Mouse (Mus musculus) retina, postnatal 7 days (tissue): ENCODE measurements at regions not wholly inside any gene's neighbourhood (a gene's known extent, or its start where the extent isn't known, plus 50 kb on each side); places are given as distances from the start of the nearest gene placed in this dataset.

Experiments used
- DNase-seq: peaks from one replicate; pipeline ENCODE4 v3.0.0-alpha.2; 2012; ENCODE audit warnings: low read depth, low spot score

- no peak for DNase-seq
Observed at GRCm38 (mm10) chr9:15175866-15176265, 63.0 kb upstream of the Vstm5 start.

DNA sequence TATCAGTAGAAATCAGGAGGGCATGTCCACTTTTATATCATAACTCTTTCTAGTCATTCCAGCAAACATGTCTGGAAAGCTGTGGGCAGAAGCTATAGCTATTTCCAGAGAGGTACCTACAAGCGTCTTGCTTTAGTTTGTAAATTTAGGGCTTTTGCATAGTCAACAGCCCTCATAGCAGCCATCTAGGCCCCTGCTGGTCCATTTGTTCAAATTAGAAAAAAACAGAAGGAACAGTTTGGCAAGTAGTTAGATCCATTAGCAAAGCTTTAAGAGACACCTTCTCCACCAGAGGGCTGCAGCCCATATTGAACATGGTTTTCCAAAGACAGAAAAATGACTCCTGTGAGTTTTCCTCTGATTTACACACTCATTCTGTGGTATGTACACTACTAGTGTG, 63.4 kb upstream of the Vstm5 start:
- no peak for DNase-seq

- DNase-seq, result no peak
Observed at GRCm38 (mm10) chr9:15170911-15171310, 59.0 kb upstream of the Hephl1 start.

- peak; percentile 11 for DNase-seq
Observed at GRCm38 (mm10) chr9:15169714-15170113, 57.8 kb upstream of the Hephl1 start.

DNA sequence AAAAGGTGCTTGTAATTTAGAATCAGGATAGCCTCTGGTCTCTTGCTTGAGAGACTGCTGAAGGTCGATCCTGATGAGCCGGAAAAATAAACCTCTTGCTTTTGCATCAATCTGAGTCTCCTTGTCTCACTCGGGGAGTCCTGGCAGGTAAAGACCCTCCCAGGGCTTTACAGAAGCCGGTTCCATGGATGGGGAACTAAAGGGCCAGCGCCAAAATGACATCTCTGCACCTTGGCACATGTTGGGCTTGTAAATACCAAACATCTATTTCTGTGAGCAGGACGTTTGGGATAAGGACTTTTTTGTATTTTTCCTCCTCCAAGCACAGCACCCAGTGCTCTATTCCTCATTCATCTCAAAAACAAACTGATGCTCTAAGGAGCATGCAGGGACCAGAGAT, 57.1 kb upstream of the Hephl1 start:
- no peak for DNase-seq

DNA sequence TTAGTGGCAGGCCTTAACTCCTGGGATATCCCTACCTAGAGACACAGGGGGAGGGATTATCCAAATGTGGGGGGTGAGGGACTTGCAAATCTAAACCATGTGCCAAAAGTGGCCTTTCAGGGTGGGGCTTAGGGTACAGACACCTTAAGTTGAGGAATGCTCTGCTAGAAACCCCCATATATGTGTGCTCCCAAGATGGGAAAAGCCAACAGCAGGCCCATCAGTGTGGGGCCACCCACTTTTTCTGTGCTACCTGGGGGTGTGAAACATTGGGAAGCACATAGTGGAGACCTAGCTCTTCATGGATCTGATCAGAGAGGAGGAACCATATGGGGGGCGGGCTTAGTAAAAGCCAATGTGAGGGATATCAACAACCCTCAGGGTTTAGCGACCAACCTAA, 55.0 kb upstream of the Hephl1 start:
- DNase-seq, result no peak

DNA sequence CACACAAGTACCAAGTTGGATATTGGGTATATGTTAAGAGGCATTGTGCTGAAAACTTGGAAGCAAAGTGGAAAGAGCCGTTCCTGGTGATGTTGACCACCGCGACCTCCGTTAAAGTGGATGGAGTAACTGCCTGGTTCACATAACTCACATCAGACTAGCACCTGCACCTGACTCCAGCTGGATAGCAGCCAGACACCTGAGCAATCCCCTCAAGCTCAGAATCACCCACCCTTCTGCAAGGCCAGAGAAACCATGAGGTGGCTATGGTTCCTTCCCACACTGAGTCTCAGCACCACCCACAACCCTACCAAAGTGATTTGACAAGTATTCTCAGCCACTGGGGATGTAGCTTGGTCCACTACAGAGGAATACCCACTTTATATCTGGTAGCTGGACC, 54.6 kb upstream of the Hephl1 start:
- no peak for DNase-seq
